Mouse (Mus musculus) Patski (cell line): ENCODE data around the gene Map4k3. TPM values are rescaled to one million over a fixed set of nuclear protein-coding genes. Genes with fewer than 3 reads are reported as not detected.
A peak's percentile ranks its signal among the peaks of the same experiment; 100 is the strongest.

Experiments used
- ATAC-seq: fragments of 100-300 bp; one replicate; pipeline ENCODE4 v1.8.0; 2021
- CTCF ChIA-PET: fragments of 350-600 bp; sonication (Branson Sonifier 250); formaldehyde crosslinking; loops from one replicate; lab custom pipeline; 2022; ENCODE audit warnings: inconsistent platforms; lab: Charles Lee
- POLR2A ChIA-PET: fragments of 350-600 bp; sonication (Branson Sonifier 250); formaldehyde crosslinking; loops from one replicate; lab custom pipeline; 2022; ENCODE audit warnings: antibody characterized with exemption, inconsistent platforms; lab: Charles Lee
- DNase-seq: peaks from one replicate; pipeline ENCODE4 v3.0.0-alpha.2; 2011; ENCODE audit warnings: low read depth, low spot score
- H3K27me3 ChIP-seq: fragments of 371-371 bp; one replicate; pipeline ENCODE4 v1.5.1; 2021
- CTCF ChIP-seq: fragments of 100-300 bp; IDR thresholded peaks from one replicate; pipeline ENCODE4 v1.5.1; 2021
- in situ Hi-C: fragments of 300-500 bp; cut with MboI; formaldehyde crosslinking; loops from 3 replicates; pipeline ENCODE4 v1.11.1; 2018; ENCODE audit warnings: low pct_unique_long_range_greater_than_20kb, mixed read lengths
- polyA plus RNA-seq: library from polyadenylated mRNA; unstranded; gene quantifications from one replicate; pipeline ENCODE4 v1.2.3, GENCODE M21; 2021

Gene Map4k3
- polyA plus RNA-seq, 1 experiment from 2014 or later = 94.2 TPM

DNA sequence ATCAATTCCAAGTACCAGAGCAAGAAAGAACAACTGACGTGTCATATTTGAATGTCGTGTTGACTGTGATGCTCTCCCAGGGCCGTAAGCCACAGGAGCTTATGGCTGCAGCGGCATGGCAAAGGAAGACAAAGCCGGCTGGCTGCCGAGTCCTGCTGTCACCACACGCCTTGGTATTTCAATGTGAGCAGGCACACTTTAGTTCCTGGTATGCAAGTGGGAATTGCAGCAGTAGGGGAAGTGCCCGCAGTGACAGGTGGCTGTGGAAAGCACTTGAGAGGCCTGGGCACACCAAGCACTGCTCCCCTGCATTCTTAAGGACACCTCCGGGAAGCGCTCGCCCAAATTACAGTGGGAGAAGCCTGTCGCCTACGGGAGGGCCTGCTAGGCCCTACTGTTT, 108.7 kb downstream of the Map4k3 start:
- ChIA-PET POLR2A (no interaction called here), CTCF (interaction anchor here (1.1 to 2.0 kb wide), 3 partner anchors 9 to 394 kb away, joined by 3 to 6 read pairs (median 6); no protein-coding TSS in a partner anchor)
- no peak for ATAC-seq
- no peaks in the 10 kb centered on the region for H3K27me3 ChIP-seq
- no peak for DNase-seq
- in situ Hi-C loops = loop anchor here (10.0 kb wide), 1 partner anchor 395 kb away; no protein-coding TSS in a partner anchor
- no peak for TF ChIP-seq CTCF

DNA sequence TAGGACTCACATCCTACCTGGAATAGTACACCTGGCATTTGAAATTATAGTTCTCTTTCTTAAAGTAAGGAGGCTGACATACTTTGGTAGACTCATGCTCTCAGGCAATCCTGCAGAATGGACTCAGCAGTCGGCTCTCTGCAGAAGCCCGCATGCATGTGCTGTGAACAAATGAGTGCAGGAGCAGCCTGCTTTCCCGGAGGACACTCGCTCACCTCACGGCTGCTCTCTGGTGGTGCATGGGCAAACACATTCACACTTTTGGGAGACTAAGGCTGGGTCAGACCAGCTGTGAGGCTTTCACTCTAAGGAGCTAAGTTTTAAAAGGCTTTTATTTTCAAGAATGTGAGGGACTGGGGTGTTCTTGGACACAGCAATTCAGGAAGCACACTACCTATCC, 109.4 kb downstream of the Map4k3 start:
- ChIA-PET CTCF (interaction anchor here (1.7 to 2.0 kb wide), 2 partner anchors 10 to 394 kb away, joined by 6 read pairs; no protein-coding TSS in a partner anchor), POLR2A (no interaction called here)
- in situ Hi-C loops = loop anchor here (10.0 kb wide), 1 partner anchor 396 kb away; no protein-coding TSS in a partner anchor
- ATAC-seq (no peak), DNase-seq (no peak)
- no peak for TF ChIP-seq CTCF
- H3K27me3 ChIP-seq = no peaks in the 10 kb centered on the region

DNA sequence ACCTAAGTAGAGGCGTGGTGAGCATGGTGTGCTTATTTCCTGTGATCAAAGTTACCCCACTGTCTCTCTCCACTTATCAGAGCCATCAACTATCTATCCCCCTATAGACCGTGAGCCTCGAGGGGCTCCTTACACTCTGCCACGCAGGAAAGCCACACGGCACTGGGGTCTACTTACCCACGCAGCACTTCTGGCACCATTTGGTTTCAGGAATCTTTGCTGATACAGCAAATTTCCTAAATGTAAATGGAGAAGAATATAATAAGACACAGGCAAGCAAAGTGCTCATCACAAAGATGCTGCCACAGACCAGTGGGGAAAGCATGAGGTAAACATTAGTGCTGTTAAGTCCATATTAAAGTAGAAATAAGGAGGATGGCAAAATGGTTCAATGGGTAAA, 124.5 kb downstream of the Map4k3 start:
- ATAC-seq = no peak
- no peak for TF ChIP-seq CTCF
- POLR2A ChIA-PET = no interaction called here
- no peak for DNase-seq
- no peaks in the 10 kb centered on the region for H3K27me3 ChIP-seq
- CTCF ChIA-PET = interaction anchor here (1.0 kb wide), 1 partner anchor 9 kb away, joined by 3 read pairs; no protein-coding TSS in a partner anchor
- in situ Hi-C loops = no loop called here

DNA sequence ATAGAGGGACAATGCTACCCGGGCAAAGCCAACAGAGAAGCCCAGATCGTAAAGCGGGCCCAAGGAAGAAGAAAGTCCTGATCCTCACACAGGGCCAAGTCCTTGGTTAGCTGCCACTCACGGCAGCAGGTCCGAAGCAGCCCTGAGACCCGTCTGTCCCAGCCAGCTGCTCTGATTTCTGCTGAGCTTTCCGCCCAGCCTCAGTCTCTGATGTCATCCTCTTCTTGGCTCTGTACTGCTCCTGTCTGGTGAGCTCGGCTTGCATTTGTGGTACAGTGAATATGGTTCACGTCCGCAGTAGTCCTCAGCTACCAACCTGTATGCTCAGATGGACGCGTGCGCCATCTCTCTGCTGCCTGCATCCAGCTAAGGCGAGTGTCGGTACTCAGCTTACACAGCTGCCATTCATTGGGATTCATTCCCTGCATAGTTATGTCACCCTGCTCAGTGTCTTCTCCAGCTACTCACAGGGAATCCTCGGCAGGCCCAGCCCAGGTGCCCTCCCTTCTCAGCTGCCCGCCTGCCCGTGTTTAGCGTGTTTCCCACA, 125.1 kb downstream of the Map4k3 start:
- POLR2A ChIA-PET = no interaction called here
- TF ChIP-seq CTCF = no peak
- CTCF ChIA-PET = no interaction called here
- H3K27me3 ChIP-seq = no peaks in the 10 kb centered on the region
- in situ Hi-C loops = no loop called here
- no peak for ATAC-seq
- DNase-seq = no peak

DNA sequence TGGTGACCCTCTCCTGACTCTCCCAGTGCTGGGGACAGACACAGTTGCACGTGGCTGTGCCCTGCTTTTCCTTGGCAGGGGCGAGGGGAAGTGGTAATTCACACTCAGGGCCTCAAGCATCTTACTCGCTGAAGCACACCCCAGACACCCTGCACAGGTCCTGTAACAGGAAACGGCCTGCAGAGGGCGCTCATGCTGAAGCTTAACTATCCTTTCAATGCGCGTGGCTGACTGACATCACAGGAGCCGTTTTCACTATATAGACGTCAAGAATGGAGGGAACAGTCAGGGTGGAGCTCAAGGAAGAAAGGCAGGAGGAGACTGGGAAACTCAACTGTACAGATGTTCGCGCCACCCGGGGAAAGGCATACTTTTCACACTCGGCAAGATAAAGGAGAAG, 126.9 kb downstream of the Map4k3 start:
- no peak for DNase-seq
- POLR2A ChIA-PET = interaction anchor here (0.7 kb wide), 1 partner anchor 74 kb away, joined by 4 read pairs; no protein-coding TSS in a partner anchor
- H3K27me3 ChIP-seq = no peaks in the 10 kb centered on the region
- in situ Hi-C loops = no loop called here
- no peak for ATAC-seq
- TF ChIP-seq CTCF = peak; percentile 63
- CTCF ChIA-PET = interaction anchor here (0.7 to 1.3 kb wide), 2 partner anchors 9 kb away, joined by 4 read pairs; no protein-coding TSS in a partner anchor

DNA sequence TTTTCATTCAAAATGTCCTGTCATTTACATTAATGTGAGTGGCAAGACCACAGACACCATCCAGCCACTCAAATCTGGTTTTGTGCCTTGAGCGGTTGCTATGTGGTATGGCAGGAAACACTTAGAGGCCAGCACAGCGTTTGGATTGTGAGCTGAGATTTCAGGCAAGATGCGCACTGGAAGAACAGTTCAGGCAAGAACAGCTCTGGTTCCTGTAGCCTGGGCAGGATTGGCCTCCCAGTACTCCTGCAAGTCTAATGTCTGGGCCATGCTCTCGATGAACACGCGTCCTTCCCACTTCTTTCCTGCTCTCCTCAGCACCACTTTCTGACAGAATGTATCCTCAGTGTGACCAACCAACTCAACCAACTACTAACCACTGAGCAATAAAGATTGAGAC, 145.2 kb downstream of the Map4k3 start:
- no peak for ATAC-seq
- DNase-seq = no peak
- no peak for TF ChIP-seq CTCF
- ChIA-PET POLR2A (no interaction called here), CTCF (no interaction called here)
- H3K27me3 ChIP-seq = no peaks in the 10 kb centered on the region
- in situ Hi-C loops = no loop called here

DNA sequence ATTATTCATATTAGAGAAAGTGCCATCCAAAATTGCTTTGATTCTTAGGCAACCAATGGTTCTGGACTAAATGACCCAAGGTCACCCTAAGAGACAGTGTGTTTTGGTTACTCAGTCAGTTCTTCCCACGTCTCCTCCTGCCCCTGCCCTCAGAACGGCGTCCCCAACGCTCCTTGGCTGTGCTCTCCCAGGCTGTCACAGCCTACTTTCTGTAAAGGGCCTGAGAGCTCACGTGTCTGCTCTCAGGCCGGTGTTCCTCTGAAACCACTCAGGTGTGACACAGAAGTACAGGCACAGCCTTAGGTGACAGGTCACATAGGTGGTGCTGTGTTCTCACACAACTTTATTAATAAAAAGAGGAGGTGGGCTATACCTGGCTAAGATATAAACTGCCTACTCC, 148.4 kb downstream of the Map4k3 start:
- no peak for TF ChIP-seq CTCF
- in situ Hi-C loops = no loop called here
- DNase-seq (no peak), ATAC-seq (no peak)
- POLR2A ChIA-PET = no interaction called here
- CTCF ChIA-PET = no interaction called here
- H3K27me3 ChIP-seq = no peaks in the 10 kb centered on the region

DNA sequence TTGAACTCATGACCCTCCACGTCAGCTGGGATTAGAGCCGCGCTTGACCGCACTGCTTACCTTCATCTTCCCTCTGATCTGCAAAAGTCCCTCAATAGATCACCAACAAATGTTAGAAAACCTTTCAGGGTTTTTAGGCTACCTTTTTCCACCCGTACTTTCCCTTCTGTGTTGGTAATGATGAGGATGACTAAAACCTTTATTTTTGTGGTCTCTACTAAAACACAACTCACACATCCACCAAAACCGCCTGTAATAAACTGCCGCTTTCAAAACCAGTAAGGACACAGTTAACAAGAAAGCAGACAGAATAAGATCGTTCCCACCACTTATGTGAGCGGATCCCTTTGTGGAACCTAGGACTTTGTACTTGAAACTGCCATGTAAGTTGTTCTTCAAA, 149.2 kb downstream of the Map4k3 start:
- no peak for TF ChIP-seq CTCF
- H3K27me3 ChIP-seq = no peaks in the 10 kb centered on the region
- no peak for DNase-seq
- POLR2A ChIA-PET = no interaction called here
- no peak for ATAC-seq
- in situ Hi-C loops = no loop called here
- CTCF ChIA-PET = no interaction called here

DNA sequence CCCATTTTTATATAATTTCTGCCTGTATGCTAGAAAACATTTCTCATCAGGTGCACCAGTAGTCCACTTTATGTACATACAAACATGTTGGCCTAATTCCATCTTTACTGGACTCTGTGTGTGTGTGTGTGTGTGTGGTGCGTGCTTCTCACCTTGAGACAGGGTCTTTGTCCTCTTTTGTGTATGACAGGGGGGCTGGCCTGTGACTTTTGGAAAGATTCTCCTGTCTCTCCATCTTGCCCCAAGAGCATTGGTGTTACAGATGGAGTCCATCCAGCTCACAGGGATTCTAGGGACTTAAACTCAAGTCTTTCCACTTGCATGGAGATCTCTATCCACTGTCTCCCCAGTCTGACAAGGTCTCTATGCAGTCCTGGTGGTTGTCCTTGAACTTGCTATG, 150.2 kb downstream of the Map4k3 start:
- ChIA-PET CTCF (no interaction called here), POLR2A (no interaction called here)
- TF ChIP-seq CTCF = no peak
- H3K27me3 ChIP-seq = no peaks in the 10 kb centered on the region
- in situ Hi-C loops = no loop called here
- no peak for DNase-seq
- no peak for ATAC-seq

DNA sequence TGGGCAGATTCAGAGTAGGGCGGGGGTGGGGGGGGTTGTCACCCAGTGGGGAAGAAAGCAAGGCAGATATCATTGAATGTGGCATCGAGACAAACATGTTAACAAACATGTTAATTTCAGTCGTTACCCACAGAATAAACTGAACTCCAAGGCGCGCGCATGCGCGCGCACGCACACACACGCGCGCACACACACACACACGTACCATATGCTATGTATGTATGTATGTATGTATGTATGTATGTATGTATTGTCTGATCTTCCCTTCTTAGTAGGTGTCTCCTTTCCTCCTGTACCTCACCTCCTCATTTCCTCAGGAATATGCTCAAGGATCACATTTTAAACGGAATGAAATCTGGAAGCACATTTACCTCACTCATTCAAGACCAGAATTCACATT, 150.6 kb downstream of the Map4k3 start, which contains the start of gene Cdkl4:
Gene Cdkl4 (minus strand): TSS at position 175 of the 400 bp plus-strand sequence.
- no peaks in the 10 kb centered on the region for H3K27me3 ChIP-seq
- ATAC-seq (no peak), DNase-seq (no peak)
- CTCF ChIA-PET = no interaction called here
- in situ Hi-C loops = no loop called here
- no peak for TF ChIP-seq CTCF
- POLR2A ChIA-PET = no interaction called here

DNA sequence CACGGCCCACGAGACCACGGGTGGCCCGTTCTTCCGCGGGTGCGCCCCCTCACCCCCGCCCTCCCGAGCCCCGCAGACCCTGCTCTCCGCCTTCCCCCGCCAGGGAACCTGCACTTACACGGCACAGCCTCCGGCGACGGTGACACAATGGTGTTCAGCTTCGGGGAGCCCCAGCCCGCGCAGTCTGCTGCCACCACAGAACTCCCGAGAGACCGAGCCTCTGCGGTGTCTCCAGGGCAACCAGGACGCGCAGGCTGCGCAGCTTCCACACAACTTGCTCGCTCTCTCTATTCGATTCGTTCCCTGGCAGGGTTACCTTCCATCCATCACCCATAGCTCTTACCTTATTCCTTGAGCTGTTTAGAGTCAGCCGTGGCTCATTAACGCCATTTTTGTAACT, 151.1 kb downstream of the Map4k3 start:
- no peak for TF ChIP-seq CTCF
- ATAC-seq (no peak), DNase-seq (no peak)
- in situ Hi-C loops = no loop called here
- H3K27me3 ChIP-seq = no peaks in the 10 kb centered on the region
- CTCF ChIA-PET = no interaction called here
- POLR2A ChIA-PET = no interaction called here
